Comparison of ENCODE assay signal across 8 mouse cellular contexts in the genomic region with DNA sequence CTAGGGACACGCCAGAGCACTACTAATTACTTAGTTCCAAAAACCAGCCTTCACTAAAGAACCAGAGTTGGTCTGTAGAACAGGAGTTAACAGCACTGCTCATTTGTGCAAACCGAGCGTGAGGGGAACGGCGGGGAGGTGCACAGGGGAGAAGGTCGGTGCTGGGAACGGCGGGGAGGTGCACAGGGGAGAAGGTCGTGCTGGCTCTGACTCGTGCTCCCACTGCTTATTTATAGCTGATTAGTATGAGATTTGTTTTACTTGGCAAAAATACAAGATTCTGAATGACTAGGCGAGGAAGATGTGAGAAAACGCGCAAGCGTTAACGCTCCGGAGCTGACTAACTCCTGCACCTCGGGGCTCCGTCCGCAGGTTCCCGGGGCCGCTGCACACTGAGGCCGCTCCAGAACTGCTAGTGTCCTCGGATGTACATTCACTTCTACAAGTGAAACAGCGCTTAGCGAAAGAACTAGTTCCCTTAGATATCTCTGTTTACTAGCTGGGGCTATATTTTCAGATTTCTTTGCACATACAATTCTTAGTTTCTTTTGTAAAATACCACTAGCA.
DNase-seq lines count a peak whose midpoint lies in the region; ATAC-seq and TF ChIP-seq lines count a peak whose summit lies in the region.
"Had no signal": no experiment of that assay in that cellular context is flagged by ENCODE, and none has a peak within 500 bp of the region (broad histone marks: within the 10 kb centered on the region; RNA-seq: fewer than 3 reads in every experiment).

No protein-coding gene starts in this region.

- no peak for TF ChIP-seq CTCF in embryonic fibroblast, embryonic 13.5 days (IDR thresholded peaks at IDR 0.05; ENCODE audit: borderline replicate concordance, insufficient read depth, low read length)
- no peak for TF ChIP-seq CTCF in kidney, postnatal 0 days (IDR thresholded peaks at IDR 0.05; ENCODE audit: low read depth)

- ATAC-seq in kidney, postnatal 0 days (replicated peaks; ENCODE audit: low FRiP score, low read depth) = no peak
- no peak for ATAC-seq in megakaryocyte-erythroid progenitor cell, adult 5-6 weeks (replicated peaks; ENCODE audit: low FRiP score, low TSS enrichment, poor library complexity, severe bottlenecking)

- WGBS in kidney, postnatal 0 days = 44% methylated on average over 25 of the region's 25 CpGs

- no peaks in the 10 kb centered on the region for H3K9me3 ChIP-seq in kidney, postnatal 0 days (replicated peaks; ENCODE audit: low read length)

- H3K4me3 ChIP-seq in embryonic fibroblast, embryonic 13.5 days (ENCODE audit: insufficient read depth, low read length) = no peak overlapping the region
- no peak overlapping the region for H3K4me3 ChIP-seq in kidney, postnatal 0 days (replicated peaks; ENCODE audit: low read depth, low read length)
- H3K4me3 ChIP-seq: erythroblast, embryonic 14.5 days had no signal

- H3K27ac ChIP-seq in embryonic fibroblast, embryonic 13.5 days (ENCODE audit: insufficient read depth, low read length) = peak overlapping the region; percentile 57
- H3K27ac ChIP-seq in kidney, postnatal 0 days = no peak overlapping the region

- no peak overlapping the region for H3K9ac ChIP-seq in kidney, postnatal 0 days (ENCODE audit: low read depth, low read length)

- TF ChIP-seq POLR2A in embryonic fibroblast, embryonic 13.5 days (IDR thresholded peaks at IDR 0.05; ENCODE audit: low read depth, low read length) = no peak

- H3K27me3 ChIP-seq in kidney, postnatal 0 days (ENCODE audit: insufficient read depth, low read length) = no peaks in the 10 kb centered on the region

- H3K4me1 ChIP-seq in embryonic fibroblast, embryonic 13.5 days (ENCODE audit: control insufficient read depth, insufficient read depth, low read length) = peaks cover 19% of the 10 kb centered on the region
- no peaks in the 10 kb centered on the region for H3K4me1 ChIP-seq in kidney, postnatal 0 days (replicated peaks; ENCODE audit: insufficient read depth, low read length)

- DNase-seq in adrenal gland, adult 2 months = peak; percentile 76
- peak; percentile 61 for DNase-seq in kidney, postnatal 0 days (ENCODE audit: low spot score)
- peak; percentile 51 for DNase-seq in ovary, postnatal 36 days (ENCODE audit: low spot score)
- no peak for DNase-seq in Muller cell, postnatal 12 days (ENCODE audit: inconsistent ontology term)
- no peak for DNase-seq in T-cell, adult 2 months (ENCODE audit: low spot score)

- H3K36me3 ChIP-seq in kidney, postnatal 0 days (ENCODE audit: insufficient read depth, low read length) = no peaks in the 10 kb centered on the region

- H3K4me2 ChIP-seq in kidney, postnatal 0 days (ENCODE audit: low read length) = peak overlapping the region; percentile 44

Comparison
In these comparisons a context has a peak if more than half of its experiments do, and no peak if none do; other contexts are left out.
1. DNase-seq: peak in adrenal gland, adult 2 months (single experiment), kidney, postnatal 0 days (single experiment) and ovary, postnatal 36 days (single experiment); none in Muller cell, postnatal 12 days (single experiment) and T-cell, adult 2 months (single experiment).